Comparison of ENCODE assay signal across 8 mouse cellular contexts in genomic region chr1:159135301-159135700, GRCm38 (mm10).
DNase-seq lines count a peak whose midpoint lies in the region; ATAC-seq and TF ChIP-seq lines count a peak whose summit lies in the region.

No protein-coding gene starts in this region.

- DNase-seq in MEL (ENCODE audit: low read depth, low spot score) = peak; percentile 65
- DNase-seq in heart, postnatal 14 days = peak; percentile 80 to 84
- DNase-seq in layer of hippocampus, adult 18-20 months (ENCODE audit: low spot score in 2 of 2) = peak; percentile 68 to 91
- DNase-seq in retina, adult 2 months (ENCODE audit: low read depth, low spot score) = peak; percentile 34
- DNase-seq in urinary bladder, postnatal 14 days (ENCODE audit: low spot score) = peak; percentile 71

- 10% methylated on average over 10 of the region's 10 CpGs for WGBS in forebrain, embryonic 15.5 days
- 6% methylated on average over 10 of the region's 10 CpGs for WGBS in lung, embryonic 16.5 days

- TF ChIP-seq CTCF in MEL (IDR thresholded peaks at IDR 0.05 in 2 of 3, conservative IDR thresholded peaks at IDR 0.05 in 1 of 3; ENCODE audit: control insufficient read depth in 1 of 3, insufficient read depth in 1 of 3, low read depth in 2 of 3, low read length in 3 of 3, poor library complexity in 1 of 3, severe bottlenecking in 1 of 3) = peak; percentile 71 to 78 (median 75)

- no peaks in the 10 kb centered on the region for H3K36me3 ChIP-seq in MEL (ENCODE audit: control insufficient read depth in 1 of 2, insufficient read depth in 2 of 2, low read length in 2 of 2)
- H3K36me3 ChIP-seq in forebrain, embryonic 15.5 days = no peaks in the 10 kb centered on the region
- H3K36me3 ChIP-seq in lung, embryonic 16.5 days (ENCODE audit: control insufficient read depth, insufficient read depth, low read length) = no peaks in the 10 kb centered on the region

- H3K4me2 ChIP-seq in forebrain, embryonic 15.5 days (replicated peaks) = 0 out of 2 replicates have a peak overlapping the region, but pooled peaks have one; percentile 16
- peak overlapping the region; percentile 44 for H3K4me2 ChIP-seq in lung, embryonic 16.5 days (ENCODE audit: low read depth, low read length)

- peak; percentile 85 for ATAC-seq in cerebellum, adult (ENCODE audit: insufficient number of reproducible peaks, low FRiP score, low TSS enrichment)
- peak; percentile 83 for ATAC-seq in forebrain, embryonic 15.5 days (replicated peaks)
- peak; percentile 56 for ATAC-seq in lung, embryonic 16.5 days (ENCODE audit: low read depth)

- peak; percentile 63 for TF ChIP-seq RAD21 in MEL (IDR thresholded peaks at IDR 0.05; ENCODE audit: low read depth, low read length)

- H3K9me3 ChIP-seq in MEL (replicated peaks; ENCODE audit: insufficient read depth, low read length) = no peaks in the 10 kb centered on the region
- no peaks in the 10 kb centered on the region for H3K9me3 ChIP-seq in forebrain, embryonic 15.5 days
- H3K9me3 ChIP-seq in lung, embryonic 16.5 days (ENCODE audit: control insufficient read depth, low read length) = no peaks in the 10 kb centered on the region

- no peak for TF ChIP-seq EP300 in MEL (IDR thresholded peaks at IDR 0.05; ENCODE audit: low read depth in 1 of 2, low read length in 2 of 2)

- H3K27ac ChIP-seq in MEL (ENCODE audit: control insufficient read depth, low read depth, low read length) = no peak overlapping the region
- no peak overlapping the region for H3K27ac ChIP-seq in forebrain, embryonic 15.5 days (replicated peaks)
- no peak overlapping the region for H3K27ac ChIP-seq in lung, embryonic 16.5 days (ENCODE audit: low read length)

- no peaks in the 10 kb centered on the region for H3K27me3 ChIP-seq in MEL (ENCODE audit: control insufficient read depth in 1 of 2, insufficient read depth in 2 of 2, low read length in 2 of 2)
- H3K27me3 ChIP-seq in forebrain, embryonic 15.5 days = no peaks in the 10 kb centered on the region
- H3K27me3 ChIP-seq in lung, embryonic 16.5 days (ENCODE audit: control insufficient read depth, insufficient read depth, low read depth, low read length) = no peaks in the 10 kb centered on the region

- no peaks in the 10 kb centered on the region for H3K4me1 ChIP-seq in MEL (ENCODE audit: control insufficient read depth in 1 of 2, insufficient read depth in 2 of 2, low read length in 2 of 2)
- no peaks in the 10 kb centered on the region for H3K4me1 ChIP-seq in forebrain, embryonic 15.5 days
- no peaks in the 10 kb centered on the region for H3K4me1 ChIP-seq in lung, embryonic 16.5 days (replicated peaks; ENCODE audit: control insufficient read depth, insufficient read depth, low read length)

- no peak for TF ChIP-seq POLR2A in MEL (IDR thresholded peaks at IDR 0.05; ENCODE audit: control insufficient read depth in 1 of 2, insufficient read depth in 1 of 2, low read depth in 1 of 2, low read length in 2 of 2, poor library complexity in 1 of 2)

- H3K9ac ChIP-seq in MEL (ENCODE audit: control insufficient read depth, low read depth, low read length, poor library complexity, severe bottlenecking) = no peak overlapping the region
- H3K9ac ChIP-seq in forebrain, embryonic 15.5 days (replicated peaks) = no peak overlapping the region
- no peak overlapping the region for H3K9ac ChIP-seq in lung, embryonic 16.5 days (ENCODE audit: low read length)

- no peak overlapping the region for H3K4me3 ChIP-seq in MEL (ENCODE audit: control insufficient read depth in 1 of 2, insufficient read depth in 1 of 2, low read depth in 2 of 2, low read length in 2 of 2)
- no peak overlapping the region for H3K4me3 ChIP-seq in forebrain, embryonic 15.5 days
- peak overlapping the region; percentile 22; the same call in 1 of the 2 replicates for H3K4me3 ChIP-seq in lung, embryonic 16.5 days (ENCODE audit: low read length)

- intact Hi-C loops in heart, postnatal 14 days (cut with DNase I) = loop anchor here (1.0 to 5.0 kb wide), 4 partner anchors 183 to 465 kb away; no protein-coding TSS in a partner anchor

- no peaks in the 10 kb centered on the region for H3K79me2 ChIP-seq in MEL (ENCODE audit: control insufficient read depth, insufficient read depth, low read length, poor library complexity)

TF ChIP-seq in MEL, 35 proteins besides CTCF, POLR2A, EP300 and RAD21:
- no peak for TF ChIP-seq MYB (IDR thresholded peaks at IDR 0.05; ENCODE audit: low read depth, low read length)
- no peak for TF ChIP-seq ZMIZ1 (IDR thresholded peaks at IDR 0.05; ENCODE audit: low read depth, low read length)
- peak; percentile 51 for TF ChIP-seq ZC3H11A (IDR thresholded peaks at IDR 0.05; ENCODE audit: low read depth, low read length)
- TF ChIP-seq ZNF384 (IDR thresholded peaks at IDR 0.05; ENCODE audit: low read depth, low read length) = 0 out of 2 replicates have a peak, but pooled peaks have one; percentile 9
- peak; percentile 71 for TF ChIP-seq SMC3 (IDR thresholded peaks at IDR 0.05; ENCODE audit: low read depth, low read length)
- no peak for TF ChIP-seq GATA1 (IDR thresholded peaks at IDR 0.05; ENCODE audit: low read depth, low read length)
